Mouse (Mus musculus) CD8-positive naive resting alpha-beta T cell, adult 2 months (primary cell): ENCODE data around the gene Chst15.

Experiments used
- DNase-seq, 2 experiments: peaks; one replicate each; pipeline ENCODE4 v3.0.0; 2022; ENCODE audit warnings: low read depth in 2 of 2, low spot score in 2 of 2

The Chst15 gene

GRCm38 (mm10) chr7:132337268-132337917 lies 20.4 kb upstream of the Chst15 start:
- DNase-seq: no peak

GRCm38 (mm10) chr7:132336781-132337180 lies 19.8 kb upstream of the Chst15 start:
- no peak for DNase-seq

DNA sequence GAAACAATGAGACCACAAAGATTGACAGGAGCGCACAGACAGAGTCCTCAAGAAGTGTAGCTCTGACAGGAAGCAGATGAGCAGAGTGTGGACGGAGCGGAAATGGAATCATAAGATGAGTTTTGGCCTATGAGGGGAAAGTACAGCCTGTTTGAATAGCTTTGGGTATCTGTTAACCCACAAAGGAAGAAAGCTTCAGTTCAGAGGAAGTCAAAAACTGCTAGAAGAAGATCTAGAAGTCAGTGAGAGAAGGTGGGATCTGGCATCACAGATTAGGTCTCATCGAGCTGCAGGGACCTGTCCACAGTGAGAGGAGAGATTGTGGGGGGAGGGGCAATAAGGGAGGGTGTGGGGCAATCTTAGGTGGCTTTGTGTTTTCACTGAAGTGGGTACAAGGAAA lies 18.3 kb upstream of the Chst15 start:
- peak; percentile 42 to 63 for DNase-seq

GRCm38 (mm10) chr7:132333078-132333477 lies 16.1 kb upstream of the Chst15 start:
- DNase-seq: no peak

GRCm38 (mm10) chr7:132332176-132332575 lies 15.1 kb upstream of the Chst15 start:
- no peak for DNase-seq

GRCm38 (mm10) chr7:132330179-132330578 lies 13.2 kb upstream of the Chst15 start:
- no peak for DNase-seq

GRCm38 (mm10) chr7:132328648-132329047 lies 11.6 kb upstream of the Chst15 start:
- DNase-seq: no peak

GRCm38 (mm10) chr7:132325549-132326331 lies 8.7 kb upstream of the Chst15 start:
- DNase-seq: peak in 1 of 2 experiments; percentile 11

DNA sequence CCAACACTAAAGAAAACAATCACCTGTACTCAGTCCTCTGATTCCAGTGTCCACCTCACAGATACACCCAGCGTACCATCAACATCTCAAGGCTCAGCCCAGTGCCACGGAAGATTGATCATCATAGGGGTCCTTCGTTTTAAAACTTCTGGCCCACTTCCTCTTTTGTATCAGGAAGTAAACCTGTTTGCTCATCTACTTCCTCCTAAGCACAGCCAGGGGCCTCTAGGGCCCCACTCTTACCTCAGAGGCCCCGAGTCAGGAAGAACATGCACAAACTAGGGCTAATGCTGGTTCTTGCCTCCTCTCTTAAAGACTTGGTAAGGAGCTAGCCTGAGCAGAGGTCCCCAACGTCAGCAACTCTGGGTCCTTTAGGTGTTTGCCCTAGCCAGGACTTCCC lies 6.4 kb upstream of the Chst15 start:
- peak; percentile 23 to 28 for DNase-seq

DNA sequence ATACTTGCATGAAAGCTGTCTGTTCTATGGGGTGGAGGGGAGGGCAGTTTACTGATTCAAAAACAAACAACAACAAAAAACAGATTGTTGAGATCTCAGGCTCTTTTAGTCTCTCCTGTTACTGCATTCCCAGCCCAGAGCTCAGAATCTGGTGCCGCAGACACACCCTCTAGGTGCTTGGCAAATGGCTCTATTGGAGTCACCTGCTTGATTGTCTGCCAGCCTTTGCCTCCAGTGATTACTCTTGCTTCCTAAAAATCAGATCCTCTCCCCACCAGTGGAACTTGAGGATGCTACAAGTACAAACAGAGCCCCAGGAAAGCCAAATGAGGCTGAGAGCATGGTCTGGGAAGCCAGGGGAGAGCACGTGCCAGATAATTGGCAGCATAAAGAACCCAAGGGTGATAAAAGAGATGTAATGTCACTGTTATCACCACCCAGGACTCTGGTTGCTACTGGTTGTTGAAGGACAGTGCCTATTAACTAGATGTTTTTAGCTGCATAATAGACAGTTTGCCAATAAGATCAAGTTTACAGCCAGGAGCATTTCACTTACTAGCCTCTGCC lies 4.4 kb upstream of the Chst15 start:
- no peak for DNase-seq

DNA sequence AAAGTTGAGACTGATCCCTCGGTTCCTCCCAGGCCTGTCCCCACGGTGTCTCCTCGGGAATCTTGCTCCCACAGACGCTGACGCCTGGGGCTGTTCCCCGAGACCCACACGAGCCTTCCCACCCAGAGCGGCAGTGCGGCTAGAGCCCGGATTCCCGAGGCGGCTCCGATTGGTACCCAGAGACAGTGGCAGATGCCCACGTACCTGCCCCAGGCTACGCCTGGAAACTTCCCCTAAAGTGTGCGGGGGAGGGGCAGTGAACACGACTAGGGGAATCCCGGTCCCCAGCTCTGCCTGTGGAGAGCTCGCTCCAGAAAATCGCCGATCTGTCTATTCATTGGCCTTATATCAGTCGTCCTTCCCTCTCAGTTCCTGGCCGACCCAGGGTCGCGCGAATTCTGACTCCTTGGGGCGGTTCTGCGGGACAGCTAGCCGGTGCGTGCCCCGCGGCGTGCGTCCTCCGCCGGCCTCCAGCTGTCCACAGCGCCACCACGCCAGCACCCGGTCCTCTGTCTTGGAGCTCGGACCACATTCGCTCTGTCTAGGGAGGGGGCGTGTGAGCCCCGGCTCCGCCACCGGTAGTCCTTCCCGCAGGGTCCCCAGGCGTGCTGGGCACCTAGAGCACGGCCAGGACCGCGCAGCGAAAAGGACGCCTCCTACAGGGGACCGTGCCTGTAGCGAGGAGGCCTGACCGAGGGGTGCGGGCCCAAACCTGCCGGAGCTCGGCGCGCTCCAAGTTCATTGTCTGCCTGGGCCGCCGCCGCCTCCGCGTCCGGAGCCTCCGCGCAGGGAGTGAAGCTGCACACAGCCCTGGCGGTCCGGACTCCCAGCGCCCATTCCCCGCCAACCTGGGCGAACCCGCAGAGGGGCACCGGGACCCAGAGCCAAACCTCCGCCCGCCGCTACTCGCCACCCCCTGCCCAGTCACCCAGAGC lies 660 bp downstream of the Chst15 start:
- peak; percentile 68 to 71 for DNase-seq

GRCm38 (mm10) chr7:132315149-132316091 lies 1.6 kb downstream of the Chst15 start:
- DNase-seq: peak; percentile 45 to 70

GRCm38 (mm10) chr7:132312396-132312795 lies 4.6 kb downstream of the Chst15 start:
- DNase-seq: no peak

GRCm38 (mm10) chr7:132308537-132309191 lies 8.4 kb downstream of the Chst15 start:
- DNase-seq: no peak

DNA sequence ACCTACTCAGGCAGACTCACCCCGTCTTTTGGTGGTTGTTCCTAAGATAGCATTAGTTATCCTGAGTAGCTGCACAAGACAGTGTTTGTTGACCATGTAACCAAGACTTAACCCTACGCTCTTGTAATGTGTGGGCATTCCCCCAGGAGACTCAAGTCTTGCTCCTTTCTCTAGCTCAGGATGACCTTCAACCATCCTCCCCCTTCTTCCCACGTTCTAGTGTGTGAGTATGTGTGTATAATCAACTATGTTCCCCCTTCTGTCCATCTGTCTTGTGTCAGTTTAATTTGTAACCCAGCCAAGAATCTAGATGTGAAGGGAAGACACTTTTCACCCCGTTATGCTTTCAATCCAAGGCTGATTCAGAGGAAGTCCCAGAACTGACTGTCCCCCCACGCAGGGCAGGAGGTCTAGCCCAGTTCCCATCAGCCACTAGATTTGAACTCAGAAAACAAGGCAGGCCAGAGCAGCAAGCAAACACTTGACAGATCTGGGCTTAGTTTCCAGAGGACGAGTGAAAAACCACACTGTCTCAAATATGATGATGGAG lies 9.2 kb downstream of the Chst15 start:
- no peak for DNase-seq

- DNase-seq: no peak
These were observed 10.2 kb downstream of the Chst15 start for GRCm38 (mm10) chr7:132306671-132307412.

GRCm38 (mm10) chr7:132305492-132306375 lies 11.3 kb downstream of the Chst15 start:
- peak in 1 of 2 experiments; percentile 18 for DNase-seq
